Mouse (Mus musculus): Measurements from ENCODE around the gene BC005537. TPM values are rescaled to one million over a fixed set of nuclear protein-coding genes. Genes with fewer than 3 reads are reported as not detected.
A peak's percentile ranks its signal among the peaks of the same experiment; 100 is the strongest.

The BC005537 gene
- total and polyA plus RNA-seq, 2 experiments from 2014 or later, result 16.3 to 52.2 TPM

GRCm38 (mm10) chr13:24778706-24779380, 22.6 kb upstream of the BC005537 start:
- no peak for DNase-seq (ENCODE audit: low spot score)
- H3K9ac ChIP-seq (replicated peaks; ENCODE audit: low read length, poor library complexity, severe bottlenecking), result no peak overlapping the region
- WGBS, result 89% methylated on average over 8 of the region's 8 CpGs
- no peak for TF ChIP-seq CTCF (IDR thresholded peaks at IDR 0.05)
- no peak for ATAC-seq (ENCODE audit: low FRiP score)
- no peak overlapping the region for H3K27ac ChIP-seq (ENCODE audit: low read depth, low read length)
- no peaks in the 10 kb centered on the region for H3K27me3 ChIP-seq (ENCODE audit: insufficient read depth, low read length)
- H3K4me3 ChIP-seq (ENCODE audit: low read depth, low read length), result no peak overlapping the region
- H3K36me3 ChIP-seq (ENCODE audit: insufficient read depth, low read length), result no peaks in the 10 kb centered on the region
- no peaks in the 10 kb centered on the region for H3K9me3 ChIP-seq (ENCODE audit: low read length)
- no peaks in the 10 kb centered on the region for H3K4me1 ChIP-seq (ENCODE audit: insufficient read depth, low read length)
- no peak overlapping the region for H3K4me2 ChIP-seq (ENCODE audit: low read depth, low read length, poor library complexity, severe bottlenecking)

- no peak for ATAC-seq (ENCODE audit: low FRiP score)
- no peak for TF ChIP-seq CTCF (IDR thresholded peaks at IDR 0.05)
- WGBS, result 61% methylated on average over 5 of the region's 5 CpGs
Measured at GRCm38 (mm10) chr13:24781916-24782315, 19.5 kb upstream of the BC005537 start.

DNA sequence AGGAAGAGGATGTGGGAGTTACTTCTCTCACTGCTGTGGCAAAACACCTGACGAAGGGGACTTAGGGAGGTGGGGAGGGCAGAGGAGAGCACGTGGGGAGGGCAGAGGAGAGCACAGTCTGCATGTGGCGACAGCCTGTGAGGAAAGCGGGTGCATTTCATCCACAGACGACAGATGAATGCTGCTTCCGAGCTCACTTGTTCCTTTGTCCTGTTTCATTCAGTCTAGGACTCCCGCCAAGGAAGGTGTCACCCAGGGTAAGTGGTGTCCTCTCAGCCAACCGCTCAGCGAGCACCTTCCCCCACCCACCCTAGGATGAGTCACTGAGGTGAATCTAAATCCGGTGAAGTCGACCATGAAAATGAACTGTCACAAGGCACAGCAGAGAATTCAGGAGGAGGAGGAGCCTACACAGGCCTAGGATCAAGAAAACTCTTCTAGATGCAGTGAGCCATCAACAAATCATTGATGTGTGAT, 15.4 kb upstream of the BC005537 start:
- 39% methylated on average over 11 of the region's 11 CpGs for WGBS
- Histone ChIP-seq H3K36me3 (ENCODE audit: insufficient read depth, low read length) (no peaks in the 10 kb centered on the region), H3K4me1 (ENCODE audit: insufficient read depth, low read length) (no peaks in the 10 kb centered on the region), H3K9me3 (ENCODE audit: low read length) (no peaks in the 10 kb centered on the region), H3K4me3 (ENCODE audit: low read depth, low read length) (no peak overlapping the region), H3K27me3 (ENCODE audit: insufficient read depth, low read length) (no peaks in the 10 kb centered on the region), H3K9ac (replicated peaks; ENCODE audit: low read length, poor library complexity, severe bottlenecking) (no peak overlapping the region), H3K4me2 (ENCODE audit: low read depth, low read length, poor library complexity, severe bottlenecking) (no peak overlapping the region), H3K27ac (ENCODE audit: low read depth, low read length) (no peak overlapping the region)
- ATAC-seq (ENCODE audit: low FRiP score) (no peak), DNase-seq (ENCODE audit: low spot score) (peak; percentile 38)
- TF ChIP-seq CTCF (IDR thresholded peaks at IDR 0.05), result no peak

More at GRCm38 (mm10) chr13:24781916-24782315, 19.5 kb upstream of the BC005537 start:
- DNase-seq (ENCODE audit: low spot score), result peak; percentile 43
- no peak overlapping the region for H3K4me3 ChIP-seq (ENCODE audit: low read depth, low read length)
- H3K36me3 ChIP-seq (ENCODE audit: insufficient read depth, low read length), result no peaks in the 10 kb centered on the region
- H3K27ac ChIP-seq (ENCODE audit: low read depth, low read length), result no peak overlapping the region
- H3K4me2 ChIP-seq (ENCODE audit: low read depth, low read length, poor library complexity, severe bottlenecking), result no peak overlapping the region
- H3K9ac ChIP-seq (replicated peaks; ENCODE audit: low read length, poor library complexity, severe bottlenecking), result no peak overlapping the region
- H3K27me3 ChIP-seq (ENCODE audit: insufficient read depth, low read length), result no peaks in the 10 kb centered on the region
- H3K9me3 ChIP-seq (ENCODE audit: low read length), result no peaks in the 10 kb centered on the region
- H3K4me1 ChIP-seq (ENCODE audit: insufficient read depth, low read length), result no peaks in the 10 kb centered on the region

DNA sequence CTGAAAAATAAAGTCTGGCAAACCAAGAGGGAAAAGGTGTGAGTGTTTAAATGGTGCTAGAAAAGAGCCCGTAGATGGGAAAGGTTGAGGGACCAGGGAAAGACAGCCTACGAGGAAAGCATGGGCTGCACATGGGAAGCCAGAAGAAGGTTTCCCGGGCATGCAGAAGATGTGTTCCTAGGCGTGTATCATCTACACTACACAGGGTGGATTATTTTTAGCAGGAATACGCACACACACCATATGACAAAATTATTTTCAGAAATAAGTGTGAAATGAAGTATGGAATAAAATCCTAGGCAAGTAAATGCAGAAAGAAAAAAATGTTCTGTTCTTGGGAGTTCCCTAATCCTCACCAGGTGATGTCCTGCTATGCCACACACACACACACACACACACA, 14.0 kb upstream of the BC005537 start:
- DNase-seq (ENCODE audit: low spot score) (no peak), ATAC-seq (ENCODE audit: low FRiP score) (no peak)
- H3K27me3 ChIP-seq (ENCODE audit: insufficient read depth, low read length), result no peaks in the 10 kb centered on the region
- 92% methylated on average over 5 of the region's 5 CpGs for WGBS
- no peak for TF ChIP-seq CTCF (IDR thresholded peaks at IDR 0.05)
- no peaks in the 10 kb centered on the region for H3K4me1 ChIP-seq (ENCODE audit: insufficient read depth, low read length)
- no peaks in the 10 kb centered on the region for H3K36me3 ChIP-seq (ENCODE audit: insufficient read depth, low read length)
- H3K9ac ChIP-seq (replicated peaks; ENCODE audit: low read length, poor library complexity, severe bottlenecking), result no peak overlapping the region
- H3K4me3 ChIP-seq (ENCODE audit: low read depth, low read length), result no peak overlapping the region
- H3K9me3 ChIP-seq (ENCODE audit: low read length), result no peaks in the 10 kb centered on the region
- no peak overlapping the region for H3K4me2 ChIP-seq (ENCODE audit: low read depth, low read length, poor library complexity, severe bottlenecking)
- H3K27ac ChIP-seq (ENCODE audit: low read depth, low read length), result no peak overlapping the region

DNA sequence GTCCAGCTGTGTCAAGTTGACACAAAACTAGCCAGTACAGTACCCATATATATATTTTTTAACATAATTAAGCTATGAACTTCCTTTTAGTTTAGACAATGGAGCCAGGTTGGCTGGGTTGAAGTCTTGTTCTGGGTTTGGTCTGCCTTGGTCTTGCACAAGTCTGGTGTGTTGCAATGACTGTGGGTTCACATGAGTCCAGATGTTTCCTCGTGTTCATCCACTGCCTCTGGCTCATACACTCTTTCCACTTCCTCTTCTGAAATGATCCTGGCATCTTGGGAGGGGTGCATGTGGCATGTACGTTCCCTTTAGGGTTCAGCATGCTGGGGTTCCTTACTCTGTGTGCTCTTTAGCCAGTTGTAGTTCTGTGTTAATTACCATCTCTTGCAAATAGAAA, 10.1 kb upstream of the BC005537 start:
- no peaks in the 10 kb centered on the region for H3K9me3 ChIP-seq (ENCODE audit: low read length)
- no peak overlapping the region for H3K27ac ChIP-seq (ENCODE audit: low read depth, low read length)
- H3K4me3 ChIP-seq (ENCODE audit: low read depth, low read length), result no peak overlapping the region
- no peak overlapping the region for H3K9ac ChIP-seq (replicated peaks; ENCODE audit: low read length, poor library complexity, severe bottlenecking)
- no peaks in the 10 kb centered on the region for H3K36me3 ChIP-seq (ENCODE audit: insufficient read depth, low read length)
- H3K27me3 ChIP-seq (ENCODE audit: insufficient read depth, low read length), result no peaks in the 10 kb centered on the region
- no peak overlapping the region for H3K4me2 ChIP-seq (ENCODE audit: low read depth, low read length, poor library complexity, severe bottlenecking)
- ATAC-seq (ENCODE audit: low FRiP score) (no peak), DNase-seq (ENCODE audit: low spot score) (no peak)
- H3K4me1 ChIP-seq (ENCODE audit: insufficient read depth, low read length), result no peaks in the 10 kb centered on the region
- TF ChIP-seq CTCF (IDR thresholded peaks at IDR 0.05), result no peak
- 68% methylated on average over 2 of the region's 2 CpGs for whole genome bisulfite sequencing

DNA sequence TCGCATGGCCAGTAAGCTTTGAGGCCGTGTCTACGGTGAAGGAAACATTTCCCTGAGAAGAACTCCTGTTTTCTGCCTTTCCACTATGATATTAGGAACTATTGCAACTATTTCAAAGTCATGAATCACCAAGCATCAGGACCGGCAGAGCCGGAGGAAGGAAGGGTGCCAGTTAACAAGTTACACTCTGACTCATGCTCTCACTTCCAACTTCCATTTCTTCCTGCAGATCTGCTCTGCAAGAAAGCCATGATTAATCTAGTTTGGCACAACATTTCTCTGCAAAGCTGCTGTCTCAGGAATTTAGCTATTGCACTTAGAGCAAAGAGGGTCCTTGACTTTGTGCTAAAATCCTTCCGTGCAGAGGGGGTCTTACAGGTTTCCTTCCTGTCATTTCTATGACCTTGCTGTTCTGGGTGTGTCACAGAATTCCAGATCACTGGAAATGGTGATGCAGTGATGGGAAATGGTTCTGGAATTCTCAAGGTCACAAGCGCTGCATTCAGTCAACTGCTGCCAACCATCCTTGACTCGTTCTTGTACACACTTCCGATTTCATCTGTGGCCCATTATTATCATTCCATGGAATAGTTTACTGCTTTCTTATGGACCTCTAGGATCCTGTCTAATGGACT, 8.9 kb upstream of the BC005537 start:
- H3K4me3 ChIP-seq (ENCODE audit: low read depth, low read length), result no peak overlapping the region
- H3K9ac ChIP-seq (replicated peaks; ENCODE audit: low read length, poor library complexity, severe bottlenecking), result no peak overlapping the region
- H3K4me1 ChIP-seq (ENCODE audit: insufficient read depth, low read length), result no peaks in the 10 kb centered on the region
- WGBS, result 93% methylated on average over 9 of the region's 9 CpGs
- H3K27ac ChIP-seq (ENCODE audit: low read depth, low read length), result no peak overlapping the region
- no peaks in the 10 kb centered on the region for H3K27me3 ChIP-seq (ENCODE audit: insufficient read depth, low read length)
- TF ChIP-seq CTCF (IDR thresholded peaks at IDR 0.05), result no peak
- H3K9me3 ChIP-seq (ENCODE audit: low read length), result no peaks in the 10 kb centered on the region
- no peak overlapping the region for H3K4me2 ChIP-seq (ENCODE audit: low read depth, low read length, poor library complexity, severe bottlenecking)
- no peak for DNase-seq (ENCODE audit: low spot score)
- ATAC-seq (ENCODE audit: low FRiP score), result no peak
- no peaks in the 10 kb centered on the region for H3K36me3 ChIP-seq (ENCODE audit: insufficient read depth, low read length)

Data from midbrain, postnatal 0 days (tissue).